Mouse (Mus musculus) spleen, embryonic (tissue): ENCODE measurements around the gene Fv1.
"Not testable (repeated sequence)": the region's sequence is repeated elsewhere in the genome, so short reads cannot be mapped to it uniquely, and the experiment has no call there.

Source experiments
- CTCF ChIA-PET: fragments of 350-600 bp; sonication (Branson Sonifier 250); formaldehyde crosslinking; loops from one replicate; lab custom pipeline; 2022; lab: Charles Lee

Gene Fv1

GRCm38 (mm10) chr4:147868450-147869031 is at the start of gene Fv1, which contains the start of gene Miip:
Fv1 (plus strand) TSS chr4:147868979.
Miip (minus strand) TSS chr4:147868816.
- CTCF ChIA-PET = no interaction called here

- CTCF ChIA-PET = not testable (repeated sequence)
These were observed 49.1 kb upstream of the Fv1 start for GRCm38 (mm10) chr4:147819659-147820058.

- CTCF ChIA-PET = not testable (repeated sequence)
These were observed 47.4 kb upstream of the Fv1 start for GRCm38 (mm10) chr4:147821414-147821813.

GRCm38 (mm10) chr4:147824389-147824788 is 44.4 kb upstream of the Fv1 start:
- CTCF ChIA-PET = interaction anchor here (0.6 kb wide), 2 partner anchors 12 to 127 kb away, joined by 3 to 6 read pairs; no protein-coding TSS in a partner anchor

GRCm38 (mm10) chr4:147839282-147839681 is 29.5 kb upstream of the Fv1 start:
- CTCF ChIA-PET = not testable (repeated sequence)

- CTCF ChIA-PET = no interaction called here
These were observed 25.9 kb upstream of the Fv1 start for GRCm38 (mm10) chr4:147842871-147843270.

- CTCF ChIA-PET = no interaction called here
These were observed 20.9 kb upstream of the Fv1 start, which contains the start of gene Zfp933 for GRCm38 (mm10) chr4:147847614-147848583. Zfp933 (minus strand) TSS chr4:147848366.

- CTCF ChIA-PET = no interaction called here
These were observed 20.2 kb upstream of the Fv1 start for GRCm38 (mm10) chr4:147848584-147848991.

- CTCF ChIA-PET = interaction anchor here (0.6 kb wide), 1 partner anchor 57 kb away, joined by 4 read pairs; no protein-coding TSS in a partner anchor
These were observed 18.0 kb upstream of the Fv1 start for GRCm38 (mm10) chr4:147850776-147851175.

- CTCF ChIA-PET = no interaction called here
These were observed 6.7 kb upstream of the Fv1 start for GRCm38 (mm10) chr4:147862051-147862450.

- CTCF ChIA-PET = no interaction called here
These were observed 3.1 kb upstream of the Fv1 start for GRCm38 (mm10) chr4:147865651-147866050.

GRCm38 (mm10) chr4:147866056-147866455 is 2.7 kb upstream of the Fv1 start:
- CTCF ChIA-PET = no interaction called here

GRCm38 (mm10) chr4:147866793-147867192 is 2.0 kb upstream of the Fv1 start:
- CTCF ChIA-PET = not testable (repeated sequence)

GRCm38 (mm10) chr4:147867563-147868449 is 973 bp upstream of the Fv1 start:
- CTCF ChIA-PET = no interaction called here

GRCm38 (mm10) chr4:147869238-147869637 is 459 bp downstream of the Fv1 start:
- CTCF ChIA-PET = no interaction called here

- CTCF ChIA-PET = no interaction called here
These were observed 7.2 kb downstream of the Fv1 start for GRCm38 (mm10) chr4:147875852-147876575.

GRCm38 (mm10) chr4:147878537-147878936 is 9.8 kb downstream of the Fv1 start:
- CTCF ChIA-PET = interaction anchor here (0.6 kb wide), 1 partner anchor 27 kb away, joined by 3 read pairs; no protein-coding TSS in a partner anchor

- CTCF ChIA-PET = no interaction called here
These were observed 10.7 kb downstream of the Fv1 start for GRCm38 (mm10) chr4:147879456-147879855.

GRCm38 (mm10) chr4:147879865-147880264 is 11.1 kb downstream of the Fv1 start:
- CTCF ChIA-PET = no interaction called here

GRCm38 (mm10) chr4:147881792-147882191 is 13.0 kb downstream of the Fv1 start:
- CTCF ChIA-PET = no interaction called here

- CTCF ChIA-PET = no interaction called here
These were observed 14.3 kb downstream of the Fv1 start for GRCm38 (mm10) chr4:147883041-147883440.
